Mouse (Mus musculus) cerebellum, adult 2 months (tissue): Measurements from ENCODE around the gene Fam118a.

Experiments
- CTCF ChIP-seq: fragments of 200-500 bp; IDR thresholded peaks from 2 replicates; pipeline ENCODE4 v1.5.1; 2011; ENCODE audit warnings: low read depth, mild to moderate bottlenecking, control low read depth, low read length, moderate library complexity, borderline replicate concordance; ENCODE audit not compliant: insufficient read depth
- POLR2A ChIP-seq: fragments of 200-500 bp; IDR thresholded peaks from 2 replicates; pipeline ENCODE4 v1.6.1; 2011; ENCODE audit warnings: low read length, control low read depth, borderline replicate concordance; ENCODE audit not compliant: insufficient read depth

- TF ChIP-seq CTCF (no peak), POLR2A (no peak)
These were observed 11.6 kb upstream of the Fam118a start, which contains the start of gene Upk3a for GRCm38 (mm10) chr15:85016951-85017664.
